Mouse (Mus musculus) liver, adult 2 months (tissue): ENCODE measurements at regions not wholly inside any gene's neighbourhood (a gene's known extent, or its start where the extent isn't known, plus 50 kb on each side); places are given as distances from the start of the nearest gene placed in this dataset.
"Not testable (repeated sequence)": the region's sequence is repeated elsewhere in the genome, so short reads cannot be mapped to it uniquely, and the experiment has no call there.

Experiments
- DNase-seq: peaks from one replicate; pipeline ENCODE4 v3.0.0-alpha.2; 2011; ENCODE audit warnings: low read depth, low spot score; ENCODE audit errors: extremely low read depth
- H3K27ac ChIP-seq: fragments of 200-500 bp; replicated peaks from 2 replicates; pipeline ENCODE4 v1.5.1; 2012; ENCODE audit warnings: low read depth, mild to moderate bottlenecking, control low read depth, inconsistent platforms, low read length; ENCODE audit not compliant: insufficient read depth
- H3K27me3 ChIP-seq: fragments of 200-500 bp; 2 replicates; pipeline ENCODE4 v1.6.1; 2012; ENCODE audit warnings: mild to moderate bottlenecking, moderate library complexity, low read length, inconsistent platforms; ENCODE audit not compliant: control insufficient read depth, insufficient read depth
- H3K36me3 ChIP-seq: fragments of 200-500 bp; 2 replicates; pipeline ENCODE4 v1.6.1; 2012; ENCODE audit warnings: low read length, inconsistent platforms; ENCODE audit not compliant: control insufficient read depth, insufficient read depth
- H3K4me1 ChIP-seq: fragments of 200-500 bp; 2 replicates; pipeline ENCODE4 v1.6.1; 2011; ENCODE audit warnings: low read length; ENCODE audit not compliant: control insufficient read depth, insufficient read depth
- H3K4me3 ChIP-seq: fragments of 200-500 bp; 2 replicates; pipeline ENCODE4 v1.5.1; 2011; ENCODE audit warnings: low read depth, mild to moderate bottlenecking, control low read depth, low read length, moderate library complexity; ENCODE audit not compliant: insufficient read depth
- H3K79me2 ChIP-seq: fragments of 200-500 bp; 2 replicates; pipeline ENCODE4 v1.6.1; 2012; ENCODE audit warnings: inconsistent platforms, mild to moderate bottlenecking, low read length, moderate library complexity; ENCODE audit not compliant: control insufficient read depth, insufficient read depth
- H3K9ac ChIP-seq: fragments of 200-500 bp; 2 replicates; pipeline ENCODE4 v1.6.1; 2012; ENCODE audit warnings: low read depth, mild to moderate bottlenecking, control low read depth, inconsistent platforms, low read length
- CTCF ChIP-seq: fragments of 200-500 bp; IDR thresholded peaks from 2 replicates; pipeline ENCODE4 v1.5.1; 2011; ENCODE audit warnings: low read depth, low read length, control low read depth
- POLR2A ChIP-seq: fragments of 200-500 bp; IDR thresholded peaks from 2 replicates; pipeline ENCODE4 v1.6.1; 2011; ENCODE audit warnings: low read length, control low read depth; ENCODE audit not compliant: insufficient read depth; ENCODE audit errors: extremely low read depth
- WGBS: fragments of 180-500 bp; shearing (Covaris S2); methylation state at CpG from one replicate; pipeline ENCODE4 v1.1.7; 2018; 5-methylcytosine and 5-hydroxymethylcytosine counted together

DNA sequence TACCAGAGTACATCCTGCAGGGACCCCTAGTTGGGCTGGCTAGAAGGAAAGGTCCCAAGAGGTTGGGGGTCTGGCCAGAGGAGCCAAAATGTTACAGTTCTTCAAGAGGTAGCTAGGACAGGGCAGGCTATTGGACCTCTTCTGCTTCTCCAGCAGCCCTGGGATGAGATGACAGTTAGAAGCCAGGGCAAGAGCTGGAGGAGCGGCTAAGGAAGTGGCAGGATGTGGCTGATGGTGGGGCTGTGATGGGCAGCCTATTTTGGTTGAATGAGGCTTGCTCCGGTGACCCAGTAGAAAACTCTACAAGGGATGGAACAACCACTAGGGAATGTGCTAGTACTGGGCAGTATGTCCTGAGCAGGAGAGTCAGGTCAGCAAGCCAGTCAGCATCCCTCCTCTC, 82.8 kb downstream of the Ddx11 start:
- no peaks in the 10 kb centered on the region for H3K4me1 ChIP-seq

DNA sequence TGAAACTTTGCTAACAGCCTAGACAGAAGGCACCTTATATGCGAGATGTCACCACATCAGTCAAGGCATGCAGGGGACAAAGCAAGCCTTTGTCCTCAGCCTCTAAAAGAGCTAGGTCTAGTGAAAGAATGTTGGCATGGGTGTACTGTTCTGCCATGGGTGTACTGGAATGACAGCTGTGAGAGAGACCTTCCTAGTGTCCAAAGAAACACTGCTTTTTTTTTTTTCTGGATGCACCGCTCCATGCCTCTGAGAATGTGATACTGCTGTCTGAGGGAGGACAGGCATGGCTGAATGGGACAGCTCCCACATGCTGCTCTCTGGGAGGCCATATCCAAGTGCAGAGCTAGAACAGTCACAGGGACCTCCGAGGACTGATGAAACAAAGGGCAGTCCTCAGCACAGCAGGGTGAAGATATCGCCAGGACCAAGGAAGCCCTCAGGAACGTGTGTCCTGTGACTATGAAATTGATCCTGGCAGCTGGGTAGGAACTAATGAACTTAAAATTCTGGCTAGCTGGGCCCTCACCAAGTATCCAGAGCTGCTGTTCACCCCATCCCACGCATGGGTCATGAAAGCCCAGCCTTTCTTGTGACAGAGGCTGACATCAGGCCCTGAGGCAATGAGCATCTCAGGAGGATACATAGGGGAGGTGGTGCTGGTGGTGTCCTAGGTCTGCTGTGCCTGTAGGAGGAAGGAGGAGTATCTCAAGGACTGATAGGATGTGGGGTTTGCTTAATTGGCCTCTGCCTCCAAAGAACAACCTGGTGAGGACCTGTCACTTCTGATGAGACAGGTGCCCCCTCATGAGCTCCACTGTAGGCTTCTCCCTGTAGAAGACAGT, 84.6 kb downstream of the Ddx11 start:
- not testable (repeated sequence) for DNase-seq, H3K9ac ChIP-seq, H3K4me1 ChIP-seq, H3K27ac ChIP-seq, H3K27me3 ChIP-seq, H3K36me3 ChIP-seq, H3K4me3 ChIP-seq, H3K79me2 ChIP-seq
- 71% methylated on average over 6 of the region's 6 CpGs for WGBS

More for the DNA sequence above, 82.8 kb downstream of the Ddx11 start:
- H3K27me3 ChIP-seq: no peaks in the 10 kb centered on the region
- H3K4me3 ChIP-seq: no peak overlapping the region
- H3K27ac ChIP-seq: no peak overlapping the region
- 93% methylated on average over 2 of the region's 2 CpGs for WGBS
- H3K9ac ChIP-seq: no peak overlapping the region
- TF ChIP-seq POLR2A (no peak), CTCF (no peak)
- no peak for DNase-seq
- no peaks in the 10 kb centered on the region for H3K36me3 ChIP-seq
- H3K79me2 ChIP-seq: no peaks in the 10 kb centered on the region

DNA sequence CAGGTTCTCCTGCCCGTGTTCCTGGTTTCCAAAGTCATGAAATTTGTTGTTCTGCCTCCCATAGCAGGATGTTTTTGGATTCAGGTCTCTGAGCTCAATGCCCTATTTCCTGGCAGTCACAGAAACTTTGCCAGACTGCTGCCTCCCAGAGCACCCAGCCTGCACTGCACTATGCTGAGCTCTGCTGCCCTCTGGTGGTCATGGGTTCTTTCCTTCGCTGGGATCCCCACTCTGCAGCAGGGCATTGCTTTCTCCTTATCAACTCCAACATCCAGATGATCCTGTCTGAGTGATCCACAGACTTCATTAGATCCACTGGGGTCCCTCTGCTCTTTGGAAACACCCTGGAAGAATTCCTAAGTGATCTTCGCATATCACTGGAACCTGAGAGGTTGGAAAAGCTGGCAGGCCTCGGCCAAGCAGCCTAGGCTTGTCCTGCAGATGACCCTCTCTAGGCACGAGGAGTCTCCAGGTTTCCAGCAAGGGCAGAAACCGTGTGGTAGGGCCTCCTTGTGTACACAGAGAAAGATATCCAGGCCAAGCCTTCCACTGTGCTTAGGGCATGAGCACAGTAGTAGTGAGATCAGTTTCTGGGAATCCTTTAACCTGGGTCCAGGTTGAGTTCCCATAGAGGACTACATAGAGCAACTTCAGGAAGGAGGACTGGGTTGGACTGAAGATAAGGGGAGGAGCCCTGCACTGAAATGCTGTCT, 85.6 kb downstream of the Ddx11 start:
- not testable (repeated sequence) for H3K4me3 ChIP-seq, H3K27ac ChIP-seq

DNA sequence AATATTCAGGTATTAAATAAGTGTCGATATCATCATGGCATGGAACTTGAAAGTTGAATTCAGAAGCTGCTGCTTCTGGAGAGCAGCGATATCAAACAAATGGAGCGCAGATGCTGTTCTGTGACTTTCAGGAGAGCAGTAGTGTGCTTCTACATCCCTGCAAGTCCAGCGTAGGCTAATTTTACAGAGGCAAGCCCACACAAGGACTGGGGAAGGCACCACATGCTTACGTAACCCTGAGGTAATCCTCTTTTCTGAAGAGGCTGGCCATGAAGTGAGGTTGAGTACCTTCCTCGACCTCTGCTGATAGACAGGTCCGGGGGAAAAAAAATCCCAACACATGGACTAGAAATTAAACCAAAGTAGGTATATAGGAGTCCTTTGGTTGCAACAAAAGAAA, 88.2 kb downstream of the Ddx11 start:
- no peak for DNase-seq
- Histone ChIP-seq H3K36me3 (no peaks in the 10 kb centered on the region), H3K79me2 (no peaks in the 10 kb centered on the region), H3K4me1 (no peaks in the 10 kb centered on the region), H3K9ac (no peak overlapping the region), H3K27ac (no peak overlapping the region), H3K4me3 (no peak overlapping the region), H3K27me3 (no peaks in the 10 kb centered on the region)
- TF ChIP-seq CTCF (no peak), POLR2A (no peak)
- WGBS: 78% methylated on average over 7 of the region's 7 CpGs

More for the DNA sequence above, 85.6 kb downstream of the Ddx11 start:
- not testable (repeated sequence) for H3K36me3 ChIP-seq, H3K79me2 ChIP-seq, H3K27me3 ChIP-seq, H3K9ac ChIP-seq, DNase-seq, H3K4me1 ChIP-seq
- WGBS: 55% methylated on average over 4 of the region's 6 CpGs

DNA sequence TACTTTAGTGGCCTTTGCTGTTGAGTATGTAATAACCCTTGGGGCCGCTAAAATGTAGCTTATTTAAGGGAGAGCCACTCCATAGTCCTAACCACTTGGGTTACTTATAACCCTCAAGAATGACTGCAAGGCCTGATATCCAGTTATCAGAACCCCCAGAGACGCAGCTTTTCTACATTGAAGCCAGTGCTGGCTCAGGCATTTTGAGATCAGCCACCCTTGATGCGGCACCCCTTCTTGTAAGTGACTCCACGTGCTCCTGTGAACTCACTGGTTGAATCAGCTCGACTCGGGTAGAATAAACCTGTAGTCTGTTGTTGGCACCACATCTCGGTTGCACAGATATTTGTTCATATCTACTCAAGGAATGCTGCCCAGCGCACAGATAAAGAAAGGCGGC, 89.3 kb downstream of the Ddx11 start:
- no peak for TF ChIP-seq POLR2A
- no peak for TF ChIP-seq CTCF
- no peak for DNase-seq
- Histone ChIP-seq H3K9ac (no peak overlapping the region), H3K79me2 (no peaks in the 10 kb centered on the region), H3K27ac (no peak overlapping the region), H3K36me3 (no peaks in the 10 kb centered on the region), H3K27me3 (no peaks in the 10 kb centered on the region), H3K4me1 (no peaks in the 10 kb centered on the region), H3K4me3 (no peak overlapping the region)
- 89% methylated on average over 9 of the region's 9 CpGs for WGBS

DNA sequence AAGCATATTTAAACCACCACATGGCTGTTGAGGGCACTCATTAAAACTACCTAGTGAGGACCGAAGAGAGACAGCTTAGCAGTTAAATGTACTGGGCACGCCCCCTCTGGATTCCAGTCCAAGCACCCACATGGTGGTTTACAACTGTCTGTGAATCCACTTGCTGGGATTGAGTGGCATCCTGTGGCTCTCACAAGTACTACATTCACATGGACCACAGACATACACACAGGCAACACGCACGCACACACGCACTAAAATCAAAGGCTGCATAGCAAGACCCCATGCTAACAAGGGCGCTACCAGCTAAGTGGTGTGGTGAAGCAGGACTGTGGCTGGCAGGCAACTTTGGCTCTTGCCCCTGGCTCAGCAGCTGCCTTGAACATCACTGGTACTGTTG, 95.0 kb downstream of the Ddx11 start:
- H3K9ac ChIP-seq: no peak overlapping the region
- H3K4me3 ChIP-seq: no peak overlapping the region
- H3K4me1 ChIP-seq: no peaks in the 10 kb centered on the region
- no peaks in the 10 kb centered on the region for H3K27me3 ChIP-seq
- TF ChIP-seq CTCF (no peak), POLR2A (no peak)
- H3K36me3 ChIP-seq: no peaks in the 10 kb centered on the region
- no peak for DNase-seq
- no peaks in the 10 kb centered on the region for H3K79me2 ChIP-seq
- H3K27ac ChIP-seq: no peak overlapping the region
- WGBS: 93% methylated on average over 6 of the region's 6 CpGs
